Mouse (Mus musculus): ENCODE data around the gene Olfr898. TPM values are rescaled to one million over a fixed set of nuclear protein-coding genes. Genes with fewer than 3 reads are reported as not detected.

The Olfr898 gene
- total RNA-seq (2014; rRNA removed) (not detected in 2 replicates), polyA plus RNA-seq (2015; fragmentation: Nextera tagmentation; extraction: Ambion mirVana) (not detected in 2 replicates)

DNA sequence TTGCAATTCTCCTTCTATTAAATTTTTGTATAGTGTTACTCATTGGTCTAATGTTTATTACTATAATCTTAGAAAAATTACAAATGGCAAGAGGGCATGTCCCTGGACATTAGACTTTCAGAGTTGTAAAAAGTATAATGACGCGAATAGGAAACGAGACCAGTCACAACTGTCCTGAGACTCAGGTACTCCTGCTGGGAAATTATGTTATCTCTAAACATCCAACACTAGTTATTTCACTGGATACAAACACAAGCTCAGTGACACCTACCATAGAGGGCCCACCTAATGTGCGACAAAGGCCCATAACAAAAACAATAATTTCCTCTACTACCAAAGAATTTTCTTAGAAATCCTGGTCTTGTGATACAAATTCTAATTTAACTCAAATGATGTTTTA lies at the start of gene Olfr898:
TSS of gene Olfr898 (plus strand) at position 301 of the 400 bp plus-strand sequence.
- no peak for TF ChIP-seq CTCF (IDR thresholded peaks at IDR 0.05)
- Histone ChIP-seq H3K27me3 (ENCODE audit: insufficient read depth, low read length) (no peaks in the 10 kb centered on the region), H3K4me3 (ENCODE audit: low read depth, low read length) (no peak within 1 kb of the TSS), H3K36me3 (ENCODE audit: insufficient read depth, low read length) (no peaks in the 10 kb centered on the region), H3K4me1 (ENCODE audit: insufficient read depth, low read length) (no peaks in the 10 kb centered on the region), H3K4me2 (ENCODE audit: low read depth, low read length, poor library complexity, severe bottlenecking) (no peak within 1 kb of the TSS), H3K9ac (replicated peaks; ENCODE audit: low read length, poor library complexity, severe bottlenecking) (no peak within 1 kb of the TSS), H3K27ac (ENCODE audit: low read depth, low read length) (no peak within 1 kb of the TSS), H3K9me3 (ENCODE audit: low read length) (no peaks in the 10 kb centered on the region)
- WGBS: 97% methylated on average over 4 of the region's 4 CpGs
- ATAC-seq (ENCODE audit: low FRiP score) (no peak), DNase-seq (ENCODE audit: low spot score) (no peak)

GRCm38 (mm10) chr9:38328760-38329159 lies 19.5 kb upstream of the Olfr898 start, which contains the start of gene Olfr25:
Gene Olfr25, plus strand, starts transcription at chr9:38329060.
- Histone ChIP-seq H3K9ac (replicated peaks; ENCODE audit: low read length, poor library complexity, severe bottlenecking) (no peak within 1 kb of the TSS), H3K27me3 (ENCODE audit: insufficient read depth, low read length) (no peaks in the 10 kb centered on the region), H3K9me3 (ENCODE audit: low read length) (no peaks in the 10 kb centered on the region), H3K36me3 (ENCODE audit: insufficient read depth, low read length) (no peaks in the 10 kb centered on the region), H3K4me3 (ENCODE audit: low read depth, low read length) (no peak within 1 kb of the TSS), H3K4me2 (ENCODE audit: low read depth, low read length, poor library complexity, severe bottlenecking) (no peak within 1 kb of the TSS), H3K27ac (ENCODE audit: low read depth, low read length) (no peak within 1 kb of the TSS), H3K4me1 (ENCODE audit: insufficient read depth, low read length) (no peaks in the 10 kb centered on the region)
- no peak for TF ChIP-seq CTCF (IDR thresholded peaks at IDR 0.05)
- 72% methylated on average over 3 of the region's 3 CpGs for WGBS
- ATAC-seq (ENCODE audit: low FRiP score): no peak
- no peak for DNase-seq (ENCODE audit: low spot score)

DNA sequence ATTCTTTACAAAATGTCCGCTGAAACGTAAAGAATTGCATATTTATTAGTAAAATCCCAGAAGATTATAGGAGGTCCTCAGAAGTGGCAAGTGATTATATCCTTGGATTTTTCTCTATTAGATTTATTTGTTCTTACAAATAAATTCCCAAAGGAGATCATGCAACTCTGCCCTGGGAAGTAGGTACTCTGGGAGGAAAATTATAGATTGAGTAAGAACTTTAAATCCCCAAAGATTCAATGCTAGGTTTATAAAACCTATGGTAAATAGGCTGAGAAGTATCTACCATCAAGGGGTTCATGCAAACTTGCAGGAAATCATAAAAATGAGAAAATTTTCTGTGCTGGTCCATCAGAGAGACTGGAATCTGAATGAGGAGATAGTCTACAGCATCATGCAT lies 18.4 kb downstream of the Olfr898 start, which contains the start of gene Olfr250:
TSS of gene Olfr250 (plus strand) at position 301 of the 400 bp plus-strand sequence.
- Histone ChIP-seq H3K36me3 (ENCODE audit: insufficient read depth, low read length) (no peaks in the 10 kb centered on the region), H3K4me3 (ENCODE audit: low read depth, low read length) (no peak within 1 kb of the TSS), H3K9me3 (ENCODE audit: low read length) (no peaks in the 10 kb centered on the region), H3K4me2 (ENCODE audit: low read depth, low read length, poor library complexity, severe bottlenecking) (no peak within 1 kb of the TSS), H3K4me1 (ENCODE audit: insufficient read depth, low read length) (no peaks in the 10 kb centered on the region), H3K9ac (replicated peaks; ENCODE audit: low read length, poor library complexity, severe bottlenecking) (no peak within 1 kb of the TSS), H3K27ac (ENCODE audit: low read depth, low read length) (no peak within 1 kb of the TSS), H3K27me3 (ENCODE audit: insufficient read depth, low read length) (no peaks in the 10 kb centered on the region)
- no peak for DNase-seq (ENCODE audit: low spot score)
- no peak for TF ChIP-seq CTCF (IDR thresholded peaks at IDR 0.05)
- ATAC-seq (ENCODE audit: low FRiP score): no peak
- 78% methylated on average over 2 of the region's 2 CpGs for WGBS

DNA sequence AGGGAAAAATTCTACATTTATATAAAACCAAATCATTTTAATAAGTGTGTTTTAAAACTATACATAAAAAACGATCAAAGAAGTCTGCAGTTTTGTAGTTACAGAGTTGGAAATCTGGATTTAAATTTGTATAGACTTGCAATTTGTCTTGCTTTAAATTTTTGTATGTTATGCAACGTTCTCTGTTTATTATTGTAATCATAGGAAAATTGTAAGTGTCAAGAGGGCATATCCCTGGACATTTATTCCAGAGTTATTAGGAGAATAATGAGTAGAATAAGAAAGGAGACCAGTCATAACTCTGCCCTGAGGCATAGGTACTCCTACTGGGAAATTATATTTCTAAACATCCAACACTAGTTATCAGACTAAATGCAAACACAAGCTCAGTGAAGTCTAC lies 28.6 kb downstream of the Olfr898 start, which contains the start of gene Olfr251:
TSS of gene Olfr251 (plus strand) at position 301 of the 400 bp plus-strand sequence.
- H3K27ac ChIP-seq (ENCODE audit: low read depth, low read length): no peak within 1 kb of the TSS
- no peak within 1 kb of the TSS for H3K4me2 ChIP-seq (ENCODE audit: low read depth, low read length, poor library complexity, severe bottlenecking)
- no peaks in the 10 kb centered on the region for H3K4me1 ChIP-seq (ENCODE audit: insufficient read depth, low read length)
- H3K4me3 ChIP-seq (ENCODE audit: low read depth, low read length): no peak within 1 kb of the TSS
- no peaks in the 10 kb centered on the region for H3K27me3 ChIP-seq (ENCODE audit: insufficient read depth, low read length)
- DNase-seq (ENCODE audit: low spot score) (no peak), ATAC-seq (ENCODE audit: low FRiP score) (no peak)
- no peaks in the 10 kb centered on the region for H3K9me3 ChIP-seq (ENCODE audit: low read length)
- TF ChIP-seq CTCF (IDR thresholded peaks at IDR 0.05): no peak
- no peak within 1 kb of the TSS for H3K9ac ChIP-seq (replicated peaks; ENCODE audit: low read length, poor library complexity, severe bottlenecking)
- H3K36me3 ChIP-seq (ENCODE audit: insufficient read depth, low read length): no peaks in the 10 kb centered on the region
- WGBS: 73% methylated on average over 2 of the region's 2 CpGs

DNA sequence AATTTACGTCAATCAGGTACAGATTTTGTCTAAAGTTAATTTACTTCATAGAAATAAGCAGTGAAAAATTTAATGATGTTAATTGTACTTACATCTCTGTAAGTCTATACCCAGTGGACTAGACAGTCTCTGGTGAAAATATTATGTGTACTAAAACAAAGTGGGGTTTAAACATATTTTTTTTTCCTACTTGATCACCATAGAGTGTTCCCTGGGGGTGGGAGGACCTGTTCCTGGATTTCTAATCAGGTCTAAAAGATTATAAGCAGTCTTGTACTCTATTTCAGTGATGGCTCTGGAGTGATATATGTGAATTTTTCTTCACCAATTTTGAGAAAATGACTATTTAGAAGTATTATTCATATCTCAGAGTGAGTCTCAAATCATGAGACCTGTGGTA lies 53.2 kb downstream of the Olfr898 start, which contains the start of gene Olfr147:
TSS of gene Olfr147 (plus strand) at position 301 of the 400 bp plus-strand sequence.
- no peak within 1 kb of the TSS for H3K4me2 ChIP-seq (ENCODE audit: low read depth, low read length, poor library complexity, severe bottlenecking)
- ATAC-seq (ENCODE audit: low FRiP score) (no peak), DNase-seq (ENCODE audit: low spot score) (no peak)
- H3K27ac ChIP-seq (ENCODE audit: low read depth, low read length): no peak within 1 kb of the TSS
- H3K9ac ChIP-seq (replicated peaks; ENCODE audit: low read length, poor library complexity, severe bottlenecking): no peak within 1 kb of the TSS
- WGBS: 84% methylated on average over 1 of the region's 1 CpGs
- H3K4me1 ChIP-seq (ENCODE audit: insufficient read depth, low read length): no peaks in the 10 kb centered on the region
- no peaks in the 10 kb centered on the region for H3K27me3 ChIP-seq (ENCODE audit: insufficient read depth, low read length)
- H3K4me3 ChIP-seq (ENCODE audit: low read depth, low read length): no peak within 1 kb of the TSS
- no peaks in the 10 kb centered on the region for H3K9me3 ChIP-seq (ENCODE audit: low read length)
- H3K36me3 ChIP-seq (ENCODE audit: insufficient read depth, low read length): no peaks in the 10 kb centered on the region
- no peak for TF ChIP-seq CTCF (IDR thresholded peaks at IDR 0.05)

Other genes starting within 250 kb of the Olfr898 start
- gene Olfr888, start 240.3 kb upstream of the Olfr898 start, total RNA-seq (2014; rRNA removed): not detected in 2 replicates
- not detected in 2 replicates for gene Olfr888, start 240.3 kb upstream of the Olfr898 start, polyA plus RNA-seq (2015; fragmentation: Nextera tagmentation; extraction: Ambion mirVana)
- not detected in 2 replicates for gene Olfr889, start 233.2 kb upstream of the Olfr898 start, total RNA-seq (2014; rRNA removed)
- 0.04 TPM in 1 of 2 replicates, not detected in the other for gene Olfr889, start 233.2 kb upstream of the Olfr898 start, polyA plus RNA-seq (2015; fragmentation: Nextera tagmentation; extraction: Ambion mirVana)
- not detected in 2 replicates for gene Olfr890, start 205.9 kb upstream of the Olfr898 start, total RNA-seq (2014; rRNA removed)
- gene Olfr890, start 205.9 kb upstream of the Olfr898 start, polyA plus RNA-seq (2015; fragmentation: Nextera tagmentation; extraction: Ambion mirVana): not detected in 2 replicates
- not detected in 2 replicates for gene Olfr891, start 167.6 kb upstream of the Olfr898 start, total RNA-seq (2014; rRNA removed)
- gene Olfr891, start 167.6 kb upstream of the Olfr898 start, polyA plus RNA-seq (2015; fragmentation: Nextera tagmentation; extraction: Ambion mirVana): not detected in 2 replicates
- gene Olfr893, start 140.0 kb upstream of the Olfr898 start, total RNA-seq (2014; rRNA removed): not detected in 2 replicates
- gene Olfr893, start 140.0 kb upstream of the Olfr898 start, polyA plus RNA-seq (2015; fragmentation: Nextera tagmentation; extraction: Ambion mirVana): not detected in 2 replicates
- not detected in 2 replicates for gene Olfr894, start 130.4 kb upstream of the Olfr898 start, total RNA-seq (2014; rRNA removed)
- not detected in 2 replicates for gene Olfr894, start 130.4 kb upstream of the Olfr898 start, polyA plus RNA-seq (2015; fragmentation: Nextera tagmentation; extraction: Ambion mirVana)
- not detected in 2 replicates for gene Olfr143, start 95.6 kb upstream of the Olfr898 start, total RNA-seq (2014; rRNA removed)
- gene Olfr143, start 95.6 kb upstream of the Olfr898 start, polyA plus RNA-seq (2015; fragmentation: Nextera tagmentation; extraction: Ambion mirVana): not detected in 2 replicates
- not detected in 2 replicates for gene Olfr895, start 80.6 kb upstream of the Olfr898 start, total RNA-seq (2014; rRNA removed)
- gene Olfr895, start 80.6 kb upstream of the Olfr898 start, polyA plus RNA-seq (2015; fragmentation: Nextera tagmentation; extraction: Ambion mirVana): not detected in 2 replicates
- gene Olfr896-ps1, start 57.3 kb upstream of the Olfr898 start, total RNA-seq (2014; rRNA removed): not detected in 2 replicates
- gene Olfr896-ps1, start 57.3 kb upstream of the Olfr898 start, polyA plus RNA-seq (2015; fragmentation: Nextera tagmentation; extraction: Ambion mirVana): not detected in 2 replicates
- not detected in 2 replicates for gene Olfr25, start 19.4 kb upstream of the Olfr898 start, total RNA-seq (2014; rRNA removed)
- gene Olfr25, start 19.4 kb upstream of the Olfr898 start, polyA plus RNA-seq (2015; fragmentation: Nextera tagmentation; extraction: Ambion mirVana): not detected in 2 replicates
- not detected in 2 replicates for gene Olfr250, start 18.5 kb downstream of the Olfr898 start, total RNA-seq (2014; rRNA removed)
- gene Olfr250, start 18.5 kb downstream of the Olfr898 start, polyA plus RNA-seq (2015; fragmentation: Nextera tagmentation; extraction: Ambion mirVana): not detected in 2 replicates
- not detected in 2 replicates for gene Olfr251, start 28.7 kb downstream of the Olfr898 start, total RNA-seq (2014; rRNA removed)
- not detected in 2 replicates for gene Olfr251, start 28.7 kb downstream of the Olfr898 start, polyA plus RNA-seq (2015; fragmentation: Nextera tagmentation; extraction: Ambion mirVana)
- not detected in 2 replicates for gene Olfr147, start 53.3 kb downstream of the Olfr898 start, total RNA-seq (2014; rRNA removed)
- gene Olfr147, start 53.3 kb downstream of the Olfr898 start, polyA plus RNA-seq (2015; fragmentation: Nextera tagmentation; extraction: Ambion mirVana): not detected in 2 replicates
- not detected in 2 replicates for gene Olfr901, start 81.0 kb downstream of the Olfr898 start, total RNA-seq (2014; rRNA removed)
- gene Olfr901, start 81.0 kb downstream of the Olfr898 start, polyA plus RNA-seq (2015; fragmentation: Nextera tagmentation; extraction: Ambion mirVana): not detected in 2 replicates
- not detected in 2 replicates for gene Olfr902, start 99.2 kb downstream of the Olfr898 start, total RNA-seq (2014; rRNA removed)
- gene Olfr902, start 99.2 kb downstream of the Olfr898 start, polyA plus RNA-seq (2015; fragmentation: Nextera tagmentation; extraction: Ambion mirVana): not detected in 2 replicates
- not detected in 2 replicates for gene Olfr904, start 114.7 kb downstream of the Olfr898 start, total RNA-seq (2014; rRNA removed)
- gene Olfr904, start 114.7 kb downstream of the Olfr898 start, polyA plus RNA-seq (2015; fragmentation: Nextera tagmentation; extraction: Ambion mirVana): not detected in 2 replicates
- not detected in 2 replicates for gene Olfr905, start 122.7 kb downstream of the Olfr898 start, total RNA-seq (2014; rRNA removed)
- gene Olfr905, start 122.7 kb downstream of the Olfr898 start, polyA plus RNA-seq (2015; fragmentation: Nextera tagmentation; extraction: Ambion mirVana): not detected in 2 replicates
- not detected in 2 replicates for gene Olfr906, start 138.7 kb downstream of the Olfr898 start, total RNA-seq (2014; rRNA removed)
- gene Olfr906, start 138.7 kb downstream of the Olfr898 start, polyA plus RNA-seq (2015; fragmentation: Nextera tagmentation; extraction: Ambion mirVana): not detected in 2 replicates
- gene Olfr907, start 147.4 kb downstream of the Olfr898 start, total RNA-seq (2014; rRNA removed): not detected in 2 replicates
- gene Olfr907, start 147.4 kb downstream of the Olfr898 start, polyA plus RNA-seq (2015; fragmentation: Nextera tagmentation; extraction: Ambion mirVana): not detected in 2 replicates
- not detected in 2 replicates for gene Olfr911-ps1, start 173.2 kb downstream of the Olfr898 start, total RNA-seq (2014; rRNA removed)
- not detected in 2 replicates for gene Olfr911-ps1, start 173.2 kb downstream of the Olfr898 start, polyA plus RNA-seq (2015; fragmentation: Nextera tagmentation; extraction: Ambion mirVana)
- gene Olfr910, start 189.4 kb downstream of the Olfr898 start, total RNA-seq (2014; rRNA removed): not detected in 2 replicates
- not detected in 2 replicates for gene Olfr910, start 189.4 kb downstream of the Olfr898 start, polyA plus RNA-seq (2015; fragmentation: Nextera tagmentation; extraction: Ambion mirVana)
- gene Olfr912, start 231.8 kb downstream of the Olfr898 start, total RNA-seq (2014; rRNA removed): not detected in 2 replicates
- gene Olfr912, start 231.8 kb downstream of the Olfr898 start, polyA plus RNA-seq (2015; fragmentation: Nextera tagmentation; extraction: Ambion mirVana): not detected in 2 replicates
- not detected in 2 replicates for gene Olfr913, start 244.3 kb downstream of the Olfr898 start, total RNA-seq (2014; rRNA removed)
- gene Olfr913, start 244.3 kb downstream of the Olfr898 start, polyA plus RNA-seq (2015; fragmentation: Nextera tagmentation; extraction: Ambion mirVana): not detected in 2 replicates

Measured in midbrain, postnatal 0 days (tissue).